Mouse (Mus musculus) heart, postnatal 14 days (tissue): Measurements from ENCODE around the gene Gm853. TPM values are rescaled to one million over a fixed set of nuclear protein-coding genes. Genes with fewer than 3 reads are reported as not detected.
A peak's percentile ranks its signal among the peaks of the same experiment; 100 is the strongest.

ENCODE experiments used
- DNase-seq, 2 experiments: peaks; one replicate each; pipeline ENCODE4 v3.0.0; 2021 to 2022
- intact Hi-C: fragments of 180-260 bp; cut with DNase I; formaldehyde crosslinking; loops from one replicate; pipeline ENCODE4 v1.15.1; 2025
- total RNA-seq, 2 experiments: library from RNA; stranded (reverse); gene quantifications; 2 replicates each; pipeline ENCODE4 v1.2.3; 2021

Gm853 gene
- total RNA-seq, 2 experiments from 2014 or later: not detected

- intact Hi-C loops: no loop called here
- DNase-seq: no peak
These were observed 1.9 kb upstream of the Gm853 start for GRCm38 (mm10) chr4:130224071-130224470.

GRCm38 (mm10) chr4:130220176-130220575 is 2.0 kb downstream of the Gm853 start:
- intact Hi-C loops: no loop called here
- no peak for DNase-seq

GRCm38 (mm10) chr4:130215392-130215791 is 6.8 kb downstream of the Gm853 start:
- intact Hi-C loops: no loop called here
- DNase-seq: no peak

GRCm38 (mm10) chr4:130213857-130214256 is 8.3 kb downstream of the Gm853 start:
- DNase-seq: no peak
- intact Hi-C loops: no loop called here

GRCm38 (mm10) chr4:130213197-130213596 is 9.0 kb downstream of the Gm853 start:
- DNase-seq: no peak
- intact Hi-C loops: no loop called here

DNA sequence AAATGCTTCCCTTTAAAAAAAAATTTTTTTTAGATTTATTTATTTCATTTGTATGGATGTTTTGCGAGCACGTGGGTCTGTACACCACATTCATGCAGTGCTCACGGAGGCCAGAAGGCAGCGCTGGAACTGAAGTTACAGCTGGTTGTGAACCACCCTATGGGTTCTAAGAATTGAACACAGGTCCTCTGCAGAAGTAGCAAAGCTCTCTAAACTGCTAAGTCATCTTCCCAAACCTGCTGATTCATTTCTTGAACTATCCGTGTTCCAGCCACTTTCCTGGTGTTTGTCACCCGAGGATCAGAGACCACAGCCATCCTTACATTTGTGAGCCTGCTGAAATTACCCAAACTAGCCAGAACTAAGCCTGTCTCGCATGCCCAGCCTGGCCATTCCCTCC is 9.8 kb downstream of the Gm853 start:
- intact Hi-C loops: no loop called here
- DNase-seq: no peak

GRCm38 (mm10) chr4:130211870-130212269 is 10.3 kb downstream of the Gm853 start:
- intact Hi-C loops: no loop called here
- DNase-seq: no peak

DNA sequence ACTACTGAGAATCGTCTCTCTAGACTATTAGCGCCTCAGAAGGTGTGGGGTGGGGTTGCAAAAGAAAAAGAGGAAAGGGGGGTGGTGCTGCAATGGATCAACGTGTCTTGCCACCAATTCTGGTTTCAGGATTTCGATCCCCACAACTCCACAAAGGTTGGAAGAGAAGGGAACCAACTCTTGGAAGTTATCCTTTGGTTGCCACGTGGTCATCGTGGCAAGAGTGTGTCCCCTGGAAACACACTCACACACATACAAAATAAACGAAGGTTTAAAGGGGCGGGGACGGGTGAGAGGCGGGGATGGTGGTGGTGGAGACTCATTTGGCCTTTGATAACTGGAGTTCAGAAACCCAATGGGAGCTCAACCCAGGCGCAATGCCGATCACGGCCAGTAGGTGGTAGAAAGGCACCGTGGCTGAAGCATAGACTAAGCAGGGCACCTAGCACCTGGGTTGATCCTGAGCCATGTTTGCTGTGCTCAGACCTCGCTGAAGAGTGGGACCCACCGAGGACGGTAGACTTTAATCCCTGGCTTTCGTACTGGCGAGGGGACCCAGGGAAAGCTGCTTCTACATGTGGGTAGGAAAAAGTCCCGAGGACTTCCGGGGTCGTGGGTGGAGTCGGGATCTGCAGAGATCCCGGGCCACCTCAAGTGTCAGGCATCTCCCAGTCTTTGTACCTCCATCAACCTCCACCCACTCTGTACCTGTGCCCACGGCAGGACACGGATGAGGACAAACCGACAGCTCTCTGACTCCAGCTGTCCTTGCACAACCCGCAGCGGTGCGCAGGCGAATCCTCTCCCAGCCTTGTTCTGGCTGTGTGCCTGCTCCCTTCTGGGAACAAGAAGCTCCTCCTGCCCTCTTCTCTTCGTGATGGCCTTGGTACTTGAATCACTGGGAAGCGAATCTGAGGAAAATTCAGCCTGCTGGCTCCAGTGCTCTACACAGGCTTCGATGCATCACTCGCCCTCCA is 23.2 kb downstream of the Gm853 start:
- peak; percentile 84 to 93 for DNase-seq
- intact Hi-C loops: loop anchor here (1.0 to 2.0 kb wide), 2 partner anchors 47 to 94 kb away; no protein-coding TSS in a partner anchor

DNA sequence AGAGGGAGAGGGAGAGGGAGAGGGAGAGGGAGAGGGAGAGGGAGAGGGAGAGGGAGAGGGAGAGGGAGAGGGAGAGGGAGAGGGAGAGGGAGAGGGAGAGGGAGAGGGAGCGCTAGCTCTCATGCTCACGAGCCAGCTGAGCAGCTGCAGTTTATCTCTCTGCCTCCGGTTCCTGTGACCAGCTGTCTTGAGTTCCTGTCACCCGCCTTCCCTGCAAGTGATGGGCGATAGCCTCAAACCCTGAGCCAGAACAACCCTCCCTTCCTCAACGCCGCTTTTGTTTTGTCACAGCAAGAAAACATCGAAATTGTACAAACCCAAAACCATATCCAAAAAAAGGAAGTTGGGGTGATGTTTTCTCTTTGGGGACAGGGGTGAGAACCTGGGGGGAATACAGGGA is 25.7 kb downstream of the Gm853 start:
- no peak for DNase-seq
- intact Hi-C loops: no loop called here

GRCm38 (mm10) chr4:130195924-130196323 is 26.3 kb downstream of the Gm853 start:
- no peak for DNase-seq
- intact Hi-C loops: no loop called here

GRCm38 (mm10) chr4:130192266-130192665 is 29.9 kb downstream of the Gm853 start:
- intact Hi-C loops: no loop called here
- no peak for DNase-seq

DNA sequence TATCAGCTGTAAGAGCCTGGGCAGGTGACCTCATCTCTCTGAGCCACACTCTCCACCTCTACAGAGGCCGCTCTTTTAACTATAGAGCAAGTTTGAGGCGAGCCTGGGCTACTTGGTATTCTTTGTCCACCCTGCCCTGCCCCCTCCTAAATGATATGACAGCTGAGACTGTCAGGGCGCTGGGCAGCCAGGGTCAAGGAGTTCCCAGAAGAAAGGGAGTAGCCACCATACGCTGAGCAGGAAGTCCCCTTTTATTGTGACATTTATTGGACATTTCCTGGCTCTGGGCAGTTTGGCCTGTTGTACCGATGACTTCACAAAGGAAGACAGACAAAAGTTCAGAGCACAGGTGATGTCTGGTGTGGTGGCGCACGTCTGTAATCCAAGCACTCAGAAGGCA is 32.6 kb downstream of the Gm853 start:
- no peak for DNase-seq
- intact Hi-C loops: loop anchor here (1.0 to 5.0 kb wide), 3 partner anchors 51 to 232 kb away; no protein-coding TSS in a partner anchor

GRCm38 (mm10) chr4:130188806-130189297 is 33.3 kb downstream of the Gm853 start:
- DNase-seq: peak; percentile 88 to 92
- intact Hi-C loops: loop anchor here (1.0 to 5.0 kb wide), 3 partner anchors 51 to 232 kb away; no protein-coding TSS in a partner anchor

- intact Hi-C loops: loop anchor here (5.0 kb wide), 2 partner anchors 150 to 230 kb away; no protein-coding TSS in a partner anchor
- no peak for DNase-seq
These were observed 35.3 kb downstream of the Gm853 start for GRCm38 (mm10) chr4:130186891-130187290.

GRCm38 (mm10) chr4:130186450-130186849 is 35.8 kb downstream of the Gm853 start:
- intact Hi-C loops: loop anchor here (5.0 kb wide), 2 partner anchors 149 to 229 kb away; no protein-coding TSS in a partner anchor
- DNase-seq: no peak

DNA sequence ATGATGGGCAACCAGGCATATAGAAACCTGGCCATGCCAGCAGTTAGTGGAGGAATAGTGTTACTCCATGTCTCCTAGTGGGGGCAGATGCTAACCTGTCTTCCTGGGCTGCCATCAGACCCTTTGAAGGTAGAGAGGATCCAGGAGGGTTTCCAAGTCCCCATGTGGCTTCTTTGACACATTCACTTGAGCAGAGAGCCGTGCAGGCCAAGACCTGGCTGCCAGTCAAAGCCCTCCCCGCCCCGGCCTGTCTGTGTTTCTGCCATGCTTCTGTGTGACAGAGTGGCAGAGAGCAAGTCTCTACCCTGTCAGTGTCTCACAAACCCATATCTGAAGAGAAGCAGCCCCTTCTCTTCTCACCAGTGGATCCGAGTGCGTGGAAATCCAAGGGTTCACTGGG is 38.3 kb downstream of the Gm853 start:
- intact Hi-C loops: no loop called here
- DNase-seq: no peak

DNA sequence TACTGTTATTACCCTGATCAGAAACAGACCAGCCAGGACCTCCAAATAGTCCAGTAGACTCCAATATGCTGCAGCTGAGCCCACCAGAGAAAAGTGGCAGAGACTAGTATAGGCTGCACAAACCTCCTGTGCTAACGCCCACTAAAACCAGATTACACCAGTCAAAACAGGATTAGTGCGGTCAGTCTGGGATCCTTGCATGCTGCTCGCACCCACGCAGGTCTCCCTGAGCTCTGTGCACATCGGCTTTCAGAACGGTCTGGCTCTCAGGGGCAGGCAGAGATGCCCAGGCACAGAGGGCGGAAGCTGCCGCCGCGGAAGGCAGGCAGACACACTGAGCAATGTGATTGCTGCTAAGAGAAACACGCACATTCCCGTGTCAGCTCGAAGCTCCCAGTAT is 39.2 kb downstream of the Gm853 start:
- DNase-seq: no peak
- intact Hi-C loops: no loop called here

GRCm38 (mm10) chr4:130181886-130182285 is 40.3 kb downstream of the Gm853 start:
- intact Hi-C loops: no loop called here
- peak in 1 of 2 experiments; percentile 43 for DNase-seq

DNA sequence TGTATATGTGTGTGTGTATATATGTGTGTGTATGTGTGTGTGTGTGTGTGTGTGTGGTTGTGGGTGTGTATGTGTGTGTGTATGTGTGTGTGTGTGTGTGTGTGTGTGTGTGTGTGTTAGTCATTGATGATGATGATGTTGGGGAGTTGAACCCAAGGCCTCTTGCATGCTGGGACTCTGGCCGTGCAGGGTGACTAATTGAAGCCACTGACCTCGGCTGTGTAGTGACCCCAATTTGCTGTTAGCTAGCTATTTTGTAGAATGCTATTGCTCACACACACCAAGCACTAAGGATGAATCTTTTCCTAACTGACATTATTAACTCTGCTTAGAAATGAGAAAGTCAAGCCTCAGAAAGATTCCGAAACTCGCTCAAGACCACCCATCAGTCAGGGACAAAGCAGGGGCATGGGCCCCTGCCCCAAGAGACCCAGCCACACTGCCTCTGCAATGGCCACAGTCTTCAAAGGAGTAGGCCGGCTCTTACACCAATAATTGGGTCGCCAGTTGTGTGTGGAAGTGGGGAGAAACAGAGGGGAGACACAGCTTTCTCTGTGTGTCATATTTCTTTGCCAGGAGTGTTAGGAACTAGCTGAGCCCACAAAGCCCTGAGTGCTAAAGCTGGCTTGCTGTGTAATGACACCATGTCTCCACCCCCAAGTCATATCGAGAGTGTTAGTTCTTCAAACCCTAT is 41.1 kb downstream of the Gm853 start:
- intact Hi-C loops: no loop called here
- DNase-seq: no peak

DNA sequence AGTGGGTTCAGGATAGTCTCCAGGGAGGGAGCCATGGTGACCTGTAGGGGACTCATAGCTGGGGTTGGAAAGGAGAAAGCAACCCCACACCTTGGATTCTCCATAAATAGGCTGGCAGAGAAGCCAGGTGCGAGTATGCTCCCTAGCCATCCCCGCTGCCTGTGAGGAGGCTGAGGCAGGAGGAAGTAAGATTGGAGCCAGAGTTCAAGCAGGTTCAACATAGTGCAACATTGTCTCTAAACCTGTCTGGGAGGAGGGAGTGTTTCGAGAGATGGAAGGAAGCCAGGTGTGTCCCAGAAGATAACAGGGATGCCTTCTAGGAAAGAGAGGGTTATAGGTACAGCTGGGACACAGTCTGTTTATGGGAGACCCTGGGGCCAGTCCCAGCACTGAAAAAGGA is 42.3 kb downstream of the Gm853 start:
- intact Hi-C loops: no loop called here
- DNase-seq: no peak

GRCm38 (mm10) chr4:130177536-130177935 is 44.7 kb downstream of the Gm853 start:
- no peak for DNase-seq
- intact Hi-C loops: no loop called here
